Mouse (Mus musculus): ENCODE data around the gene Ces1b. TPM values are rescaled to one million over a fixed set of nuclear protein-coding genes. Genes with fewer than 3 reads are reported as not detected.

Gene Ces1b
- 0.34 TPM in 1 of 2 replicates, not detected in the other for polyA plus RNA-seq (2014; fragmentation: Nextera tagmentation; extraction: Ambion mirVana)

DNA sequence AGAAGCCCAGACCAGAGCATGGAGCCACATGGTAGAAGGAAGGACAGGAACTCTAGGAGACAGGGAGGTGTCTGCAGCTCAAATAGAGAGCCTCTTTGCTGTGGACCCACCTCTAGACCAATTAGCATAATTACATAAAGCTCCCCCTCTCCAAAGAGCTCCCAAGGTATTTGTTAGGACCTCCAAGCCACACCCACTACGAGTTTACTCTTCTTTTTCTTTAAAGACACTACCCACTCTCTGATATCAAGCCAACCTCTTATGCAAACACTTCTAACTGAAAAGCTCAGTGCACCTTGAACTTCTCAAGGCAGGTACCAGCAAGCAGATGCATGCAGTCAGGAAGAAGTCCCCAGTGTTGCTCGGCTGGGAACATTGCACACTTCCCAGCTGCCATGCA is at the start of gene Ces1b:
Ces1b (minus strand) TSS at position 131 of the 400 bp plus-strand sequence.
- 0 out of 2 replicates have a peak, but pooled peaks have one; percentile 42 for ATAC-seq (ENCODE audit: insufficient number of reproducible peaks, insufficient read depth, low FRiP score, low read depth)

GRCm38 (mm10) chr8:93126476-93126875 is 46.7 kb upstream of the Ces1b start:
- Histone ChIP-seq H3K36me3 (ENCODE audit: control insufficient read depth, insufficient read depth, low read length) (no peaks in the 10 kb centered on the region), H3K4me3 (ENCODE audit: low read depth, low read length) (no peak overlapping the region), H3K27me3 (ENCODE audit: control insufficient read depth, insufficient read depth, low read length) (no peaks in the 10 kb centered on the region), H3K4me2 (replicated peaks; ENCODE audit: low read depth, low read length) (no peak overlapping the region), H3K27ac (ENCODE audit: low read length) (no peak overlapping the region), H3K9me3 (ENCODE audit: control insufficient read depth, low read depth, low read length) (no peaks in the 10 kb centered on the region), H3K9ac (replicated peaks; ENCODE audit: low read depth, low read length) (no peak overlapping the region), H3K4me1 (ENCODE audit: control insufficient read depth, insufficient read depth, low read length) (no peaks in the 10 kb centered on the region)
- no peak for ATAC-seq (ENCODE audit: insufficient number of reproducible peaks, insufficient read depth, low FRiP score, low read depth)
- WGBS, result 75% methylated on average over 2 of the region's 2 CpGs

More for the DNA sequence above, at the start of gene Ces1b:
- no peak within 1 kb of the TSS for H3K4me2 ChIP-seq (replicated peaks; ENCODE audit: low read depth, low read length)
- H3K27ac ChIP-seq (ENCODE audit: low read length), result no peak within 1 kb of the TSS
- no peak within 1 kb of the TSS for H3K4me3 ChIP-seq (ENCODE audit: low read depth, low read length)
- no peaks in the 10 kb centered on the region for H3K4me1 ChIP-seq (ENCODE audit: control insufficient read depth, insufficient read depth, low read length)
- no peaks in the 10 kb centered on the region for H3K36me3 ChIP-seq (ENCODE audit: control insufficient read depth, insufficient read depth, low read length)
- no peaks in the 10 kb centered on the region for H3K9me3 ChIP-seq (ENCODE audit: control insufficient read depth, low read depth, low read length)
- no peak within 1 kb of the TSS for H3K9ac ChIP-seq (replicated peaks; ENCODE audit: low read depth, low read length)
- 70% methylated on average over 2 of the region's 2 CpGs for WGBS
- no peaks in the 10 kb centered on the region for H3K27me3 ChIP-seq (ENCODE audit: control insufficient read depth, insufficient read depth, low read length)

DNA sequence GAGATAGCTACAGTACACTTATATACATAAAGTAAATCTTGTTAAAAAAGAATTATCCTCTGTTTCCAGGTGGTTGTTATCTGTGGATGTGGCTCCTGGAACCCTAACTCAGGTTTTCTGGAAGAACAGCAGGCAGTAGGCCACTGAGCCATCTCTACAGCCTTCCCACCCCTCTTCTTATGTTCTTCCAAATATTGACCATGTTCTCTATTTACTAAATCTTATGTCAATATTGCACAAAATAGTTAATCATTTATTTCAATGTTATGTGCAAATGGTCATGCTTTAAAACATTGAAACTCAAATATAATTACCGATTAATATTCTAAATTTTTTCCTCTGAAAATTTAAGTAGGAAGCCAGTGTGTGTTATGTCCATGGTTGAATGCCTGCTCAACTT is 42.2 kb upstream of the Ces1b start:
- WGBS, result 95% methylated on average over 1 of the region's 1 CpGs
- Histone ChIP-seq H3K9ac (replicated peaks; ENCODE audit: low read depth, low read length) (no peak overlapping the region), H3K27ac (ENCODE audit: low read length) (no peak overlapping the region), H3K36me3 (ENCODE audit: control insufficient read depth, insufficient read depth, low read length) (no peaks in the 10 kb centered on the region), H3K9me3 (ENCODE audit: control insufficient read depth, low read depth, low read length) (no peaks in the 10 kb centered on the region), H3K4me3 (ENCODE audit: low read depth, low read length) (no peak overlapping the region), H3K27me3 (ENCODE audit: control insufficient read depth, insufficient read depth, low read length) (no peaks in the 10 kb centered on the region), H3K4me2 (replicated peaks; ENCODE audit: low read depth, low read length) (no peak overlapping the region), H3K4me1 (ENCODE audit: control insufficient read depth, insufficient read depth, low read length) (no peaks in the 10 kb centered on the region)
- no peak for ATAC-seq (ENCODE audit: insufficient number of reproducible peaks, insufficient read depth, low FRiP score, low read depth)

GRCm38 (mm10) chr8:93095376-93095775 is 15.6 kb upstream of the Ces1b start:
- ATAC-seq (ENCODE audit: insufficient number of reproducible peaks, insufficient read depth, low FRiP score, low read depth), result no peak
- Histone ChIP-seq H3K4me1 (ENCODE audit: control insufficient read depth, insufficient read depth, low read length) (no peaks in the 10 kb centered on the region), H3K27ac (ENCODE audit: low read length) (no peak overlapping the region), H3K9ac (replicated peaks; ENCODE audit: low read depth, low read length) (no peak overlapping the region), H3K4me2 (replicated peaks; ENCODE audit: low read depth, low read length) (no peak overlapping the region), H3K9me3 (ENCODE audit: control insufficient read depth, low read depth, low read length) (no peaks in the 10 kb centered on the region), H3K36me3 (ENCODE audit: control insufficient read depth, insufficient read depth, low read length) (no peaks in the 10 kb centered on the region), H3K27me3 (ENCODE audit: control insufficient read depth, insufficient read depth, low read length) (no peaks in the 10 kb centered on the region), H3K4me3 (ENCODE audit: low read depth, low read length) (no peak overlapping the region)

- Histone ChIP-seq H3K27me3 (ENCODE audit: control insufficient read depth, insufficient read depth, low read length) (no peaks in the 10 kb centered on the region), H3K9ac (replicated peaks; ENCODE audit: low read depth, low read length) (no peak overlapping the region)
- no peak for ATAC-seq (ENCODE audit: insufficient number of reproducible peaks, insufficient read depth, low FRiP score, low read depth)
Observed at GRCm38 (mm10) chr8:93091324-93091723, 11.5 kb upstream of the Ces1b start.

GRCm38 (mm10) chr8:93088686-93089122 is 8.9 kb upstream of the Ces1b start:
- WGBS, result 6% methylated on average over 2 of the region's 2 CpGs
- H3K4me1 ChIP-seq (ENCODE audit: control insufficient read depth, insufficient read depth, low read length), result no peaks in the 10 kb centered on the region
- H3K27ac ChIP-seq (ENCODE audit: low read length), result no peak overlapping the region
- ATAC-seq (ENCODE audit: insufficient number of reproducible peaks, insufficient read depth, low FRiP score, low read depth), result peak; percentile 88; the same call in 1 of the 2 replicates
- no peak overlapping the region for H3K4me2 ChIP-seq (replicated peaks; ENCODE audit: low read depth, low read length)
- H3K27me3 ChIP-seq (ENCODE audit: control insufficient read depth, insufficient read depth, low read length), result no peaks in the 10 kb centered on the region
- no peak overlapping the region for H3K9ac ChIP-seq (replicated peaks; ENCODE audit: low read depth, low read length)
- H3K9me3 ChIP-seq (ENCODE audit: control insufficient read depth, low read depth, low read length), result no peaks in the 10 kb centered on the region
- H3K4me3 ChIP-seq (ENCODE audit: low read depth, low read length), result no peak overlapping the region
- H3K36me3 ChIP-seq (ENCODE audit: control insufficient read depth, insufficient read depth, low read length), result no peaks in the 10 kb centered on the region

More at GRCm38 (mm10) chr8:93091324-93091723, 11.5 kb upstream of the Ces1b start:
- H3K9me3 ChIP-seq (ENCODE audit: control insufficient read depth, low read depth, low read length), result no peaks in the 10 kb centered on the region
- no peak overlapping the region for H3K4me2 ChIP-seq (replicated peaks; ENCODE audit: low read depth, low read length)
- 75% methylated on average over 1 of the region's 1 CpGs for WGBS
- no peaks in the 10 kb centered on the region for H3K36me3 ChIP-seq (ENCODE audit: control insufficient read depth, insufficient read depth, low read length)
- H3K4me1 ChIP-seq (ENCODE audit: control insufficient read depth, insufficient read depth, low read length), result no peaks in the 10 kb centered on the region
- H3K27ac ChIP-seq (ENCODE audit: low read length), result no peak overlapping the region
- no peak overlapping the region for H3K4me3 ChIP-seq (ENCODE audit: low read depth, low read length)

DNA sequence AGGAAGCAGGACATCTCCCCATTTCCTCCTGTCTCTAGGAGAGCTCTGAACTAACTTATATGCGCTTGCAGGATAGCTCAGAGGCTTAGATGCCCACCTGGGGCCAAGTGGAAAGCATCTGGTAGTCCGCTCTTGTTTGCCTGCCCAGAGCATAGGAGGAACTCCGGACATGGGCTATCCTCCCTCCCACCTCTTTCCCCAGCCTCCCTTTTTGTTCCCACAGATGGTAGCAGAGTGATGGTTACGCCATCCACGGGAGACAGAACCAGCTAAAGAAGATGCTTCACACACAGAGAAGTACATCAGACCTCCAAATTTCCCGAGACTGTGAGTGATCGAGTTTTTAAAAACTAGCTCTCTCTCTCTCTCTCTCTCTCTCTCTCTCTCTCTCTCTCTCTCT is 8.4 kb upstream of the Ces1b start:
- Histone ChIP-seq H3K4me3 (ENCODE audit: low read depth, low read length) (no peak overlapping the region), H3K36me3 (ENCODE audit: control insufficient read depth, insufficient read depth, low read length) (no peaks in the 10 kb centered on the region), H3K4me1 (ENCODE audit: control insufficient read depth, insufficient read depth, low read length) (no peaks in the 10 kb centered on the region), H3K27me3 (ENCODE audit: control insufficient read depth, insufficient read depth, low read length) (no peaks in the 10 kb centered on the region), H3K9ac (replicated peaks; ENCODE audit: low read depth, low read length) (no peak overlapping the region), H3K4me2 (replicated peaks; ENCODE audit: low read depth, low read length) (no peak overlapping the region; the same call in 1 of the 2 replicates), H3K9me3 (ENCODE audit: control insufficient read depth, low read depth, low read length) (no peaks in the 10 kb centered on the region), H3K27ac (ENCODE audit: low read length) (no peak overlapping the region)
- no peak for ATAC-seq (ENCODE audit: insufficient number of reproducible peaks, insufficient read depth, low FRiP score, low read depth)
- WGBS, result 24% methylated on average over 7 of the region's 7 CpGs

DNA sequence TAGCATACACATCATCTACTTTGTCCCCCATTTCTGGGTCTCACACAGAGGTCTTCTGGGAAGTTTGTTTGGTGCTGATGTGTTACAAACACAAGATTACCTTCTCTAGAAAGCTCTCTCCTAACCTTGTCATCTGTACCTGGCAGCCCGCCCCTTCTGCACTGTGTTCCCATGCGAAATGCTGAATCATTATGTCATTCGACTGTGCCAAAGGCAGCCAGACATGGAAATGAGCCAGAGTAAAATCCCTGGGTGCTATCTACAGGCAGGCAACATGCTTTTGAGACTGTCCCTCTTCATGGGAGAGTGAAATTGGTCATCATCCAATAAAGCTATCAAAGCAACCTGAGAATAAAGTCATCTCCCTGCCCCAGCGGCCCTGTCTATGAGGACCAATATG is 4.6 kb downstream of the Ces1b start:
- ATAC-seq (ENCODE audit: insufficient number of reproducible peaks, insufficient read depth, low FRiP score, low read depth), result no peak
- no peak overlapping the region for H3K9ac ChIP-seq (replicated peaks; ENCODE audit: low read depth, low read length)
- H3K4me1 ChIP-seq (ENCODE audit: control insufficient read depth, insufficient read depth, low read length), result no peaks in the 10 kb centered on the region
- no peaks in the 10 kb centered on the region for H3K36me3 ChIP-seq (ENCODE audit: control insufficient read depth, insufficient read depth, low read length)
- no peaks in the 10 kb centered on the region for H3K27me3 ChIP-seq (ENCODE audit: control insufficient read depth, insufficient read depth, low read length)
- H3K9me3 ChIP-seq (ENCODE audit: control insufficient read depth, low read depth, low read length), result no peaks in the 10 kb centered on the region
- H3K27ac ChIP-seq (ENCODE audit: low read length), result no peak overlapping the region
- H3K4me2 ChIP-seq (replicated peaks; ENCODE audit: low read depth, low read length), result no peak overlapping the region
- H3K4me3 ChIP-seq (ENCODE audit: low read depth, low read length), result no peak overlapping the region
- 84% methylated on average over 4 of the region's 4 CpGs for WGBS

GRCm38 (mm10) chr8:93063416-93064117 is 16.2 kb downstream of the Ces1b start:
- no peak for ATAC-seq (ENCODE audit: insufficient number of reproducible peaks, insufficient read depth, low FRiP score, low read depth)
- no peak overlapping the region for H3K9ac ChIP-seq (replicated peaks; ENCODE audit: low read depth, low read length)
- H3K4me2 ChIP-seq (replicated peaks; ENCODE audit: low read depth, low read length), result no peak overlapping the region
- H3K9me3 ChIP-seq (ENCODE audit: control insufficient read depth, low read depth, low read length), result no peaks in the 10 kb centered on the region
- no peaks in the 10 kb centered on the region for H3K36me3 ChIP-seq (ENCODE audit: control insufficient read depth, insufficient read depth, low read length)
- WGBS, result 52% methylated on average over 3 of the region's 3 CpGs
- no peaks in the 10 kb centered on the region for H3K27me3 ChIP-seq (ENCODE audit: control insufficient read depth, insufficient read depth, low read length)
- no peak overlapping the region for H3K4me3 ChIP-seq (ENCODE audit: low read depth, low read length)
- H3K4me1 ChIP-seq (ENCODE audit: control insufficient read depth, insufficient read depth, low read length), result no peaks in the 10 kb centered on the region
- H3K27ac ChIP-seq (ENCODE audit: low read length), result no peak overlapping the region

All from stomach, embryonic 14.5 days (tissue).